Mouse (Mus musculus) bone marrow macrophage, adult 2 months (primary cell): ENCODE data around the gene Cpt1b. TPM values are rescaled to one million over a fixed set of nuclear protein-coding genes. Genes with fewer than 3 reads are reported as not detected.

Experiments
- H3K27ac ChIP-seq: 2 replicates; pipeline ENCODE4 v1.5.1; 2012; ENCODE audit warnings: low read depth, low read length; ENCODE audit not compliant: insufficient read depth
- H3K4me1 ChIP-seq: 2 replicates; pipeline ENCODE4 v1.6.1; 2012; ENCODE audit warnings: low read length; ENCODE audit not compliant: control insufficient read depth, insufficient read depth
- H3K4me3 ChIP-seq: 2 replicates; pipeline ENCODE4 v1.5.1; 2012; ENCODE audit warnings: mild to moderate bottlenecking, low read length, moderate library complexity; ENCODE audit not compliant: insufficient read depth
- CTCF ChIP-seq: IDR thresholded peaks from 2 replicates; pipeline ENCODE4 v1.5.1; 2012; ENCODE audit warnings: low read depth, mild to moderate bottlenecking, low read length, moderate library complexity
- POLR2A ChIP-seq: IDR thresholded peaks from 2 replicates; pipeline ENCODE4 v1.6.1; 2012; ENCODE audit warnings: mild to moderate bottlenecking, low read depth, low read length, borderline replicate concordance
- polyA plus RNA-seq: library from polyadenylated mRNA; stranded (reverse); fragments of >200 nt; gene quantifications from 2 replicates; pipeline ENCODE4 v1.2.4, GENCODE M21; 2012; ENCODE audit not compliant: missing spikeins, insufficient read depth, insufficient read length

The Cpt1b gene
- polyA plus RNA-seq: 2.0 TPM in 1 of 2 replicates, not detected in the other

DNA sequence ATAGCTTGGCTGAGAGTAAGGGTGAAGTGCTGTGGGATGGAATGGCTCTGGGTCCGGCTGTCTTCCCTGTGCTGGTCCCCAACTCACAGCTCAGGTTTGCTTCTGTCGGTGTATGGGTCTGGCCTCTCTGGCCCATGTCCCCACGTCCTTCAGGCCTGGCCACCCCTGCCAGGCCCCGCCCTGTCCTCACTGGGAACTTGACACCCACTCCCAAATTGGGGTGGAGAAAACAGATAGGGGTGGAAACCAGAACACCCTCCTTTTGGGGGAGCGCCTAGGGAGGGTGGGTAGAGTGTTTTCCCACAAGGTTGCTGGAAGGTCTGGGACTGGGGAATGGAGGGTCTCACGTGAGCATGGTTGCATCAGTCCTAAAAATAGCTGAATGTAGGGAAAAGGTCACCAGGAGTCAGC lies at the start of gene Cpt1b:
Cpt1b (minus strand) TSS at position 153 of the 411 bp plus-strand sequence.
- H3K4me1 ChIP-seq: peaks cover 23% of the 10 kb centered on the region

DNA sequence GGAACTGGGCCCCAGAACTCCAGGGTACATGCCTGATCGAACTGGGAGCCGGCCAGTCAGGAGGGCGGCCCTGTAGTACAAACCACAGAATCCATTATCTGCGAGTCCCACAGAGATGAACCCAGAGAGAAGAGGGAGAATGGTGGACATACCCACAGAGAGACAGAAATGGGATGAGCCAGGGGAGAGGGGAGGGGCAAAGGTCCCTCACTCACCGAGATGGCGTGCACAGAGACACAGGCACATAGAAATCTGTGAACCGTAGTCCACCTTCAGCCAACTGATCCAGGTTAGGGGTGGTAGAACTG lies 49.6 kb upstream of the Cpt1b start:
- TF ChIP-seq CTCF (no peak), POLR2A (no peak)
- Histone ChIP-seq H3K4me1 (peaks cover 13% of the 10 kb centered on the region), H3K4me3 (peak overlapping the region; percentile 56), H3K27ac (no peak overlapping the region)

More for the DNA sequence above, at the start of gene Cpt1b:
- peak within 1 kb of the TSS; percentile 10; the same call in 1 of the 2 replicates for H3K27ac ChIP-seq
- H3K4me3 ChIP-seq: no peak within 1 kb of the TSS
- TF ChIP-seq POLR2A: no peak

GRCm38 (mm10) chr15:89474596-89475292 lies 49.1 kb upstream of the Cpt1b start:
- Histone ChIP-seq H3K4me3 (no peak overlapping the region), H3K4me1 (peaks cover 11% of the 10 kb centered on the region), H3K27ac (no peak overlapping the region)
- TF ChIP-seq CTCF: no peak
- TF ChIP-seq POLR2A: no peak

- Histone ChIP-seq H3K27ac (no peak overlapping the region), H3K4me1 (peaks cover 11% of the 10 kb centered on the region), H3K4me3 (no peak overlapping the region)
- TF ChIP-seq CTCF (no peak), POLR2A (no peak)
Observed at GRCm38 (mm10) chr15:89473921-89474320, 48.3 kb upstream of the Cpt1b start.

- H3K4me3 ChIP-seq: no peak overlapping the region
- no peak overlapping the region for H3K27ac ChIP-seq
- H3K4me1 ChIP-seq: peaks cover 9% of the 10 kb centered on the region
- TF ChIP-seq POLR2A (no peak), CTCF (no peak)
Observed at GRCm38 (mm10) chr15:89473370-89473769, 47.7 kb upstream of the Cpt1b start.

GRCm38 (mm10) chr15:89471476-89471875 lies 45.8 kb upstream of the Cpt1b start:
- no peak overlapping the region for H3K4me3 ChIP-seq
- TF ChIP-seq CTCF: no peak
- H3K27ac ChIP-seq: no peak overlapping the region
- peaks cover 3% of the 10 kb centered on the region for H3K4me1 ChIP-seq

DNA sequence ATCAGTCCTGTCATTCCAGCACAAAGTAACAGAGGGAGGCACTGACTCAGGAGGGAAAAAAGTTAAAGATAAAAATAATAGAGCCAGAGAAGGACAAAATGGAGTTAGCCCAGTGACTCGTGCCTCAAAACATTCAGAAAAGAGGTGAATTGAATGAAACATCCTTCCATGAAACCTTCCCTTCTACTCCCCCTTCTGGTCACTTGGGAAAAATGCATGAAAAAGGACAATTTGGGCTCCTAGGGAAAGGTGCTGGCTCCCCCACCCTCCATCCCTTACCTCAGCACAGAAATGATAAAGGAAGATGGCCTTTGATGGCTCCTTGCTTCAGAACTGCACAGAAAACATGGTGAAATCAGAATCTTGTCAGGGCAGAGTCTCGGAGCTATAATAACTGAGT lies 42.9 kb upstream of the Cpt1b start:
- H3K4me3 ChIP-seq: no peak overlapping the region
- TF ChIP-seq POLR2A (no peak), CTCF (no peak)
- H3K4me1 ChIP-seq: no peaks in the 10 kb centered on the region
- H3K27ac ChIP-seq: no peak overlapping the region

DNA sequence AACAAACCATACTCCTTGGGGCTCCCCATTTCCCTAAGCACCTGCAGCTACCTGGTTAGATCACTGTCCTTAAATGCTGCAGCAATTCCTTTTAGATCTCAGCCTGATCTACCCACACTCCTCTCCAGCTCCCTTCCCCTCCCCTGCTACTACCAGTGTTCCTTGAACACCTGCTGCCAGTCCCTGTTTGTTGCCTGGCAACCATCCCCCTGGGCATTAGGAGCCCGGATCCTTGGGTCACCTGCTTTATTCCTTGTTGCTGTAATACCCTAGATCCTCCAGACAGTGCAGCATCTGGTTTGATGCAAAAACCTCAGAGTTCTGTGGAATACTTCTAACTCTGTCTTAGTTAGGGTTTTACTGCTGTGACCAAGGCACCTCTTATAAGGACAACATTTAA lies 39.4 kb upstream of the Cpt1b start:
- Histone ChIP-seq H3K4me1 (no peaks in the 10 kb centered on the region), H3K27ac (no peak overlapping the region), H3K4me3 (no peak overlapping the region)
- no peak for TF ChIP-seq CTCF
- no peak for TF ChIP-seq POLR2A

DNA sequence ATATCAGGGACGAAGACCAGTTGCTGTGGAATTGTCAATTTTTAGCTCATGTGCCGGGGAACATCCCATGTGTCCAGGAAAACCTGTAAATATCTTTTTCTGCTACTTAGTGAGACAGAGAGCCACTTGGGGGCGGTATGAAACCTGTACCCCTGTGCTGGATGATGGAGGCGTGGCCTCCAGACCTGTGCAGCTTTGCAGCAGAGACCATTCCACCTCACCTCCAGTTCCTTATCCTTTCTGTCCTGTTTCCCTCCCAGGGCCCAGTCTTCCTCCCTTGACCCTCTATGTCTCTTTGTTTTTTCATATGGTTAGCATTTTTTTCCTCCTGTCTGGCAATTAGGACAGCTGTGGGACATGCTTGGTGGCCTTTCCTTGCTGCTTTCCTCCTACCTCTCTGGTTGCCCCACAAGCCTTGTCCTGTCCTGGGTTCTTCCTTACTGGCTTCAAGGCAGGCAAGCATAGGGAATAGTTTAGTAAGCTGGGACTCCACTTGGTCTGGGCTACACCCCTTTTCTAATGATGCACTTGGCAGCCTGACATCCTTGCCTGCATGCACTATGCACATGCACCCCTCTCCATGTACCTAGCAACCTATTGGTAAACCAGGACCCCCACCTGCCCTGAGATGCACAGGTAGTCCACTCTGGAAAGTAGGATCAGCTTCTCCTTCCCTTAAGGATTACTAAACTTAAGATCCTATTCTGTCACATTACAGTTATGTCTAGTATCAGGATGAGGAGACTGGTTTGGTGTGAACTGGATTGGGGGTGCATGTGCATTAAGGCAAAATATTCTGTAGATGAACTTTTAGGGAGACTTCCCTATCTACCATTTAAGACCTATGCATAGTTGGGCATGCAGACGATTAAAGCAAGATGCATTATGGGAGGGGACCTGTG lies 37.9 kb upstream of the Cpt1b start:
- no peak overlapping the region for H3K4me3 ChIP-seq
- H3K4me1 ChIP-seq: no peaks in the 10 kb centered on the region
- TF ChIP-seq CTCF (no peak), POLR2A (no peak)
- no peak overlapping the region for H3K27ac ChIP-seq

DNA sequence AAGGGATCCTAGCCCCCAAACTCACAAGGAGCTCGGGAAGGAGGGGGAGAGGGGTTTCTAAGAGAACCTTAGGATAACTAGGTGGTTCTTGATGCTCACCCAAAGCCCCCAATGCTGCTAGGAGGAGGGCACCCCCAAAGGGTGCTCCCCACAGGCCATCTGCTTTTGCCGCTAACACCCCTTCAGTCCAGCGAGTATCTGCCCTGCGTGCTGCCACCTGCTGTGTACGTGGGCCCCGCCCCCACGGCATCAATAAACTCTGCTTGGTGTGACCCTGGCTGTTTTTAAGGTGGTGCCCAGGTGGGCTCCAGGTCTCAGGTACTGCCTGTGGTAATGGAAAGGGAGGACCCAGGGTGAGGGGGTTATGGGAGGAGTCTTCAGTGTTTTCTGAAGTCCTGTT lies 36.5 kb upstream of the Cpt1b start:
- Histone ChIP-seq H3K4me1 (no peaks in the 10 kb centered on the region), H3K27ac (no peak overlapping the region), H3K4me3 (no peak overlapping the region)
- no peak for TF ChIP-seq POLR2A
- TF ChIP-seq CTCF: no peak

DNA sequence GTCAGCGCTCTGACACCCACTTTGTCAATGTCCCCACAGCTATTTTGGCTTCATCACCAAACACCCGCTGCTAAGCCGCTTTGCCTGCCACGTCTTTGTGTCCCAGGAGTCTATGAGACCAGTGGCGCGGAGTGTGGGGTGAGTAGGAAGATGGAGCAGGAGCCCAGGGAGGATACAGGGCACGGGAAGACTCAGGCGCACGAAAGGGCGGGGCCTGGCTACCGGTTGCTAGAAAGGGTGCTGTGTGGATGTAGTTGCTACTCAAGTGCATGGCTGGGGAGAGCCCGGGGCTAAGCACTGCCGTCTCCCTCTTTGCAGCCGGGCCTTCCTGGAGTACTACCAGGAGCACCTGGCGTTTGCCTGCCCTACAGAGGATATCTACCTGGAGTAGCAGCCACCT lies 35.7 kb upstream of the Cpt1b start:
- TF ChIP-seq CTCF (no peak), POLR2A (no peak)
- H3K4me3 ChIP-seq: no peak overlapping the region
- no peak overlapping the region for H3K27ac ChIP-seq
- no peaks in the 10 kb centered on the region for H3K4me1 ChIP-seq
